Mouse (Mus musculus): Measurements from ENCODE around the gene Trim7. TPM values are rescaled to one million over a fixed set of nuclear protein-coding genes. Genes with fewer than 3 reads are reported as not detected.

Gene Trim7
- polyA plus RNA-seq, 1 experiment, result not detected

- TF ChIP-seq TAL1 (IDR thresholded peaks at IDR 0.05; ENCODE audit: low read length), result no peak
- peak; percentile 31; the same call in 1 of the 2 replicates for TF ChIP-seq GATA1 (IDR thresholded peaks at IDR 0.05; ENCODE audit: low read length)
- H3K4me3 ChIP-seq (replicated peaks), result peak within 1 kb of the TSS; percentile 79
- H3K4me1 ChIP-seq (ENCODE audit: control insufficient read depth), result peaks cover 66% of the 10 kb centered on the region
- peaks cover 42% of the 10 kb centered on the region for H3K36me3 ChIP-seq (ENCODE audit: control insufficient read depth)
- H3K9me3 ChIP-seq (ENCODE audit: control insufficient read depth, low read length), result no peaks in the 10 kb centered on the region
- no peaks in the 10 kb centered on the region for H3K27me3 ChIP-seq (ENCODE audit: control insufficient read depth)
Measured at GRCm38 (mm10) chr11:48799921-48800701, 25.8 kb upstream of the Trim7 start, which contains the start of gene Rack1. Gene Rack1 (plus strand): TSS chr11:48800332.

GRCm38 (mm10) chr11:48801831-48802772 is 23.8 kb upstream of the Trim7 start:
- Histone ChIP-seq H3K36me3 (ENCODE audit: control insufficient read depth) (peaks cover 62% of the 10 kb centered on the region), H3K4me3 (replicated peaks) (peak overlapping the region; percentile 79), H3K4me1 (ENCODE audit: control insufficient read depth) (peaks cover 63% of the 10 kb centered on the region), H3K9me3 (ENCODE audit: control insufficient read depth, low read length) (no peaks in the 10 kb centered on the region), H3K27me3 (ENCODE audit: control insufficient read depth) (no peaks in the 10 kb centered on the region)
- TF ChIP-seq GATA1 (IDR thresholded peaks at IDR 0.05; ENCODE audit: low read length) (no peak), TAL1 (IDR thresholded peaks at IDR 0.05; ENCODE audit: low read length) (no peak)

DNA sequence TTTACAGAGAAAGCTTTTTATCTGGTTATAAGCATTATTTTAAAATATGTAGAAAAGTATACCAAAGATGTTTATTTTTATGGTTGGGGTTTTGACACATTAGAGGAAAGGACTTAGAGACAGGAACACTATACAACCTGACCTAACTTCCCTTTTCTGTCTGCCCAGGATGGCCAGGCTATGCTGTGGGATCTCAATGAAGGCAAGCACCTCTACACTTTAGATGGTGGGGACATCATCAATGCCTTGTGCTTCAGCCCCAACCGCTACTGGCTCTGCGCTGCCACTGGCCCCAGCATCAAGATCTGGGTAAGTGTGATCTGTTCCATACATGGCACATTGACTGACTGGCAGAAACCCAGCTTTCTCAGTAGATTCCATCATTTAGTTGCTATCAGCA is 22.0 kb upstream of the Trim7 start:
- H3K9me3 ChIP-seq (ENCODE audit: control insufficient read depth, low read length), result no peaks in the 10 kb centered on the region
- H3K36me3 ChIP-seq (ENCODE audit: control insufficient read depth), result peaks cover 81% of the 10 kb centered on the region
- H3K4me1 ChIP-seq (ENCODE audit: control insufficient read depth), result peaks cover 49% of the 10 kb centered on the region
- H3K4me3 ChIP-seq (replicated peaks), result no peak overlapping the region
- H3K27me3 ChIP-seq (ENCODE audit: control insufficient read depth), result no peaks in the 10 kb centered on the region
- TF ChIP-seq TAL1 (IDR thresholded peaks at IDR 0.05; ENCODE audit: low read length) (no peak), GATA1 (IDR thresholded peaks at IDR 0.05; ENCODE audit: low read length) (no peak)

DNA sequence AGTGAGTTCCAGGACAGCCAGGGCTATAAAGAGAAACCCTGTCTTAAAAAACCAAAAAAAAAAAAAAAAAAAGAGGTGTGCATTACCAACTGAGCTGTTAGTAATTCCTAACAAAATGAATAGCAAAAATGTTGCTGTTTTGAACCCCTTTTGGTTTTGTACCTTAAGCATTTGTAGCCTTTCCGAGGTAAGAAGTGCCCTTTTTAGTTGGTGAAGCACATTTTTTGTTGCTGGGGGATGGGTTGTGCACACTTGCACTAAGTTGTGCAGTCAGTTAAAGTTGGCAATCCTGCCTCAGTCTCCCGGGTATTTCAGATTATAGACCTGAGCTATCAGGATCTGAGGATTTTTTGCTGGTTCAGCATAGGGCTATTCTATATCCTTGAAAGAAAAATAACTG is 21.0 kb upstream of the Trim7 start:
- H3K27me3 ChIP-seq (ENCODE audit: control insufficient read depth), result no peaks in the 10 kb centered on the region
- peaks cover 90% of the 10 kb centered on the region for H3K36me3 ChIP-seq (ENCODE audit: control insufficient read depth)
- TF ChIP-seq TAL1 (IDR thresholded peaks at IDR 0.05; ENCODE audit: low read length) (no peak), GATA1 (IDR thresholded peaks at IDR 0.05; ENCODE audit: low read length) (no peak)
- H3K4me3 ChIP-seq (replicated peaks), result no peak overlapping the region
- H3K4me1 ChIP-seq (ENCODE audit: control insufficient read depth), result peaks cover 50% of the 10 kb centered on the region
- H3K9me3 ChIP-seq (ENCODE audit: control insufficient read depth, low read length), result no peaks in the 10 kb centered on the region

GRCm38 (mm10) chr11:48806856-48807562 is 18.9 kb upstream of the Trim7 start:
- Histone ChIP-seq H3K36me3 (ENCODE audit: control insufficient read depth) (peaks cover 100% of the 10 kb centered on the region), H3K9me3 (ENCODE audit: control insufficient read depth, low read length) (no peaks in the 10 kb centered on the region), H3K27me3 (ENCODE audit: control insufficient read depth) (no peaks in the 10 kb centered on the region), H3K4me1 (ENCODE audit: control insufficient read depth) (peaks cover 37% of the 10 kb centered on the region), H3K4me3 (replicated peaks) (no peak overlapping the region)
- TF ChIP-seq TAL1 (IDR thresholded peaks at IDR 0.05; ENCODE audit: low read length), result no peak
- TF ChIP-seq GATA1 (IDR thresholded peaks at IDR 0.05; ENCODE audit: low read length), result no peak

- Histone ChIP-seq H3K4me3 (replicated peaks) (no peak overlapping the region), H3K36me3 (ENCODE audit: control insufficient read depth) (peaks cover 99% of the 10 kb centered on the region), H3K27me3 (ENCODE audit: control insufficient read depth) (no peaks in the 10 kb centered on the region), H3K4me1 (ENCODE audit: control insufficient read depth) (peaks cover 29% of the 10 kb centered on the region), H3K9me3 (ENCODE audit: control insufficient read depth, low read length) (no peaks in the 10 kb centered on the region)
- TF ChIP-seq TAL1 (IDR thresholded peaks at IDR 0.05; ENCODE audit: low read length), result no peak
- no peak for TF ChIP-seq GATA1 (IDR thresholded peaks at IDR 0.05; ENCODE audit: low read length)
Measured at GRCm38 (mm10) chr11:48807563-48808303, 18.2 kb upstream of the Trim7 start.

DNA sequence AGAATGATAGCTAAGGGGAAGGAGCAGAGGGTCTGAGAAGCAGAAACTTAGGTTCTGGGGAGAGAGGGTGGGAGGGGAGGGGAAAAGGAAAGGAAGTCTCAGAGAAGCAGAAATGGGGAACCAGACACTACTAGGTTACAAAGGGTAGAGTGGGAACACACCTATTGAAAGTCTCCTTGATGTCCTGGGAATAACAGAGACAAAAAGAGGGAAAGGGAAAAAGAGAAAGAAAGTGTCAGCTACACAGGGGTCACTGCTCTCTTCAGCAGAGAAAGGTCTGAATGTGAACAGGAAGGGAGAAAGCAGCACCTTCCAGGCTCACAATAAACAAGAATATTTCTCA is 17.7 kb upstream of the Trim7 start:
- Histone ChIP-seq H3K27me3 (ENCODE audit: control insufficient read depth) (no peaks in the 10 kb centered on the region), H3K9me3 (ENCODE audit: control insufficient read depth, low read length) (no peaks in the 10 kb centered on the region), H3K4me3 (replicated peaks) (no peak overlapping the region), H3K4me1 (ENCODE audit: control insufficient read depth) (peaks cover 24% of the 10 kb centered on the region), H3K36me3 (ENCODE audit: control insufficient read depth) (peaks cover 98% of the 10 kb centered on the region)
- TF ChIP-seq TAL1 (IDR thresholded peaks at IDR 0.05; ENCODE audit: low read length) (no peak), GATA1 (IDR thresholded peaks at IDR 0.05; ENCODE audit: low read length) (no peak)

- Histone ChIP-seq H3K36me3 (ENCODE audit: control insufficient read depth) (peaks cover 97% of the 10 kb centered on the region), H3K9me3 (ENCODE audit: control insufficient read depth, low read length) (no peaks in the 10 kb centered on the region), H3K4me3 (replicated peaks) (no peak overlapping the region), H3K4me1 (ENCODE audit: control insufficient read depth) (peaks cover 27% of the 10 kb centered on the region), H3K27me3 (ENCODE audit: control insufficient read depth) (no peaks in the 10 kb centered on the region)
- TF ChIP-seq TAL1 (IDR thresholded peaks at IDR 0.05; ENCODE audit: low read length) (no peak), GATA1 (IDR thresholded peaks at IDR 0.05; ENCODE audit: low read length) (no peak)
Measured at GRCm38 (mm10) chr11:48808737-48809433, 17.1 kb upstream of the Trim7 start.

Measured in erythroblast, embryonic 14.5 days (primary cell).